ENCODE assay signal across 10 mouse cellular contexts in genomic region chr5:98902339-98902738, GRCm38 (mm10). TPM values are rescaled to one million over a fixed set of nuclear protein-coding genes. Genes with fewer than 3 reads are reported as not detected.
DNase-seq lines count a peak whose midpoint lies in the region; ATAC-seq and TF ChIP-seq lines count a peak whose summit lies in the region.
"Had no signal": no experiment of that assay in that cellular context is flagged by ENCODE, and none has a peak within 500 bp of the region (broad histone marks: within the 10 kb centered on the region; RNA-seq: fewer than 3 reads in every experiment).

No protein-coding gene starts in this region.

- no peak overlapping the region for H3K4me2 ChIP-seq in forebrain, embryonic 12.5 days
- H3K4me2 ChIP-seq in forebrain, embryonic 16.5 days (ENCODE audit: low read length) = no peak overlapping the region
- no peak overlapping the region for H3K4me2 ChIP-seq in limb, embryonic 13.5 days (replicated peaks)
- no peak overlapping the region for H3K4me2 ChIP-seq in midbrain, postnatal 0 days (ENCODE audit: low read depth, low read length, poor library complexity, severe bottlenecking)
- H3K4me2 ChIP-seq in heart, embryonic 11.5 days = no peak overlapping the region
- H3K4me2 ChIP-seq: heart, embryonic 13.5 days; liver, embryonic 11.5 days had no signal

- 71% methylated on average over 4 of the region's 4 CpGs for WGBS in forebrain, embryonic 12.5 days
- 62% methylated on average over 4 of the region's 4 CpGs for WGBS in forebrain, embryonic 16.5 days
- WGBS in limb, embryonic 13.5 days = 62% methylated on average over 4 of the region's 4 CpGs
- 74% methylated on average over 4 of the region's 4 CpGs for WGBS in limb, embryonic 10.5 days
- WGBS in midbrain, postnatal 0 days = 60% methylated on average over 4 of the region's 4 CpGs
- 56% methylated on average over 4 of the region's 4 CpGs for WGBS in heart, embryonic 11.5 days (ENCODE audit: insufficient replicate concordance)

- H3K36me3 ChIP-seq in forebrain, embryonic 12.5 days (replicated peaks) = no peaks in the 10 kb centered on the region
- no peaks in the 10 kb centered on the region for H3K36me3 ChIP-seq in forebrain, embryonic 16.5 days (ENCODE audit: control insufficient read depth, insufficient read depth)
- no peaks in the 10 kb centered on the region for H3K36me3 ChIP-seq in limb, embryonic 13.5 days
- no peaks in the 10 kb centered on the region for H3K36me3 ChIP-seq in limb, embryonic 10.5 days
- no peaks in the 10 kb centered on the region for H3K36me3 ChIP-seq in midbrain, postnatal 0 days (ENCODE audit: insufficient read depth, low read length)
- no peaks in the 10 kb centered on the region for H3K36me3 ChIP-seq in heart, embryonic 11.5 days (ENCODE audit: control insufficient read depth, insufficient read depth, low read length)
- H3K36me3 ChIP-seq: heart, embryonic 13.5 days had no signal

- ATAC-seq in forebrain, embryonic 12.5 days (ENCODE audit: low FRiP score) = peak; percentile 49; the same call in 1 of the 2 replicates
- no peak for ATAC-seq in forebrain, embryonic 16.5 days
- ATAC-seq in limb, embryonic 13.5 days (ENCODE audit: low FRiP score, low read depth) = 0 out of 2 replicates have a peak, but pooled peaks have one; percentile 32
- ATAC-seq in midbrain, postnatal 0 days (ENCODE audit: low FRiP score) = no peak
- ATAC-seq in heart, embryonic 11.5 days (replicated peaks; ENCODE audit: insufficient number of reproducible peaks, low FRiP score, low TSS enrichment) = no peak

- no peaks in the 10 kb centered on the region for H3K27me3 ChIP-seq in forebrain, embryonic 12.5 days
- no peaks in the 10 kb centered on the region for H3K27me3 ChIP-seq in forebrain, embryonic 16.5 days (replicated peaks; ENCODE audit: control insufficient read depth, insufficient read depth, low read length)
- H3K27me3 ChIP-seq in limb, embryonic 13.5 days = no peaks in the 10 kb centered on the region
- H3K27me3 ChIP-seq in limb, embryonic 10.5 days (ENCODE audit: low read depth, poor library complexity, severe bottlenecking) = no peaks in the 10 kb centered on the region
- H3K27me3 ChIP-seq in midbrain, postnatal 0 days (ENCODE audit: insufficient read depth, low read length) = no peaks in the 10 kb centered on the region
- H3K27me3 ChIP-seq in heart, embryonic 11.5 days (ENCODE audit: control insufficient read depth, insufficient read depth, low read length) = no peaks in the 10 kb centered on the region
- H3K27me3 ChIP-seq: heart, embryonic 13.5 days had no signal

- H3K27ac ChIP-seq in forebrain, embryonic 12.5 days = no peak overlapping the region
- H3K27ac ChIP-seq in forebrain, embryonic 16.5 days (ENCODE audit: low read length) = no peak overlapping the region
- no peak overlapping the region for H3K27ac ChIP-seq in limb, embryonic 13.5 days
- no peak overlapping the region for H3K27ac ChIP-seq in limb, embryonic 10.5 days
- H3K27ac ChIP-seq in midbrain, postnatal 0 days (ENCODE audit: low read depth, low read length) = no peak overlapping the region
- H3K27ac ChIP-seq in heart, embryonic 11.5 days (ENCODE audit: low read depth, low read length) = no peak overlapping the region
- H3K27ac ChIP-seq: heart, embryonic 13.5 days had no signal

- peak; percentile 84 for TF ChIP-seq CTCF in midbrain, postnatal 0 days (IDR thresholded peaks at IDR 0.05)

- H3K4me3 ChIP-seq in forebrain, embryonic 12.5 days (replicated peaks) = no peak overlapping the region
- no peak overlapping the region for H3K4me3 ChIP-seq in forebrain, embryonic 16.5 days (replicated peaks; ENCODE audit: low read length)
- no peak overlapping the region for H3K4me3 ChIP-seq in limb, embryonic 13.5 days
- no peak overlapping the region for H3K4me3 ChIP-seq in limb, embryonic 10.5 days
- H3K4me3 ChIP-seq in midbrain, postnatal 0 days (ENCODE audit: low read depth, low read length) = no peak overlapping the region
- no peak overlapping the region for H3K4me3 ChIP-seq in heart, embryonic 11.5 days (ENCODE audit: low read depth, low read length)
- H3K4me3 ChIP-seq: heart, embryonic 13.5 days had no signal

- DNase-seq in limb, embryonic 10.5 days (ENCODE audit: low spot score) = no peak
- DNase-seq in embryo, embryonic 10.5 days (ENCODE audit: low spot score) = peak; percentile 61
- peak; percentile 82 for DNase-seq in midbrain, postnatal 0 days (ENCODE audit: low spot score)
- no peak for DNase-seq in adrenal gland, postnatal 25 days

- no peak overlapping the region for H3K9ac ChIP-seq in forebrain, embryonic 12.5 days
- H3K9ac ChIP-seq in forebrain, embryonic 16.5 days (replicated peaks; ENCODE audit: low read depth, low read length) = no peak overlapping the region
- no peak overlapping the region for H3K9ac ChIP-seq in limb, embryonic 13.5 days
- no peak overlapping the region for H3K9ac ChIP-seq in midbrain, postnatal 0 days (replicated peaks; ENCODE audit: low read length, poor library complexity, severe bottlenecking)
- H3K9ac ChIP-seq in heart, embryonic 11.5 days (ENCODE audit: low read depth, low read length) = no peak overlapping the region
- H3K9ac ChIP-seq: heart, embryonic 13.5 days had no signal

- H3K9me3 ChIP-seq in forebrain, embryonic 12.5 days = no peaks in the 10 kb centered on the region
- H3K9me3 ChIP-seq in forebrain, embryonic 16.5 days (ENCODE audit: control insufficient read depth, low read length) = no peaks in the 10 kb centered on the region
- H3K9me3 ChIP-seq in limb, embryonic 13.5 days = no peaks in the 10 kb centered on the region
- no peaks in the 10 kb centered on the region for H3K9me3 ChIP-seq in limb, embryonic 10.5 days (replicated peaks)
- H3K9me3 ChIP-seq in midbrain, postnatal 0 days (ENCODE audit: low read length) = no peaks in the 10 kb centered on the region
- no peaks in the 10 kb centered on the region for H3K9me3 ChIP-seq in heart, embryonic 11.5 days (replicated peaks; ENCODE audit: control insufficient read depth, low read length)

- H3K4me1 ChIP-seq in forebrain, embryonic 12.5 days = no peaks in the 10 kb centered on the region
- no peaks in the 10 kb centered on the region; the same call in 1 of the 2 replicates for H3K4me1 ChIP-seq in forebrain, embryonic 16.5 days (replicated peaks; ENCODE audit: control insufficient read depth, insufficient read depth, low read length)
- no peaks in the 10 kb centered on the region for H3K4me1 ChIP-seq in limb, embryonic 13.5 days
- H3K4me1 ChIP-seq in limb, embryonic 10.5 days = no peaks in the 10 kb centered on the region
- H3K4me1 ChIP-seq in midbrain, postnatal 0 days (ENCODE audit: insufficient read depth, low read length) = no peaks in the 10 kb centered on the region
- no peaks in the 10 kb centered on the region for H3K4me1 ChIP-seq in heart, embryonic 11.5 days (ENCODE audit: control insufficient read depth, insufficient read depth, low read length)
- H3K4me1 ChIP-seq: heart, embryonic 13.5 days had no signal

RNA-seq across cellular contexts. Expression of gene Bmp3, which starts 48.1 kb away (rescaled TPM):
- polyA plus RNA-seq in forebrain, embryonic 12.5 days (2016; fragmentation: Nextera tagmentation; extraction: Ambion mirVana) = 0.86 and 0.96 TPM in 2 replicates
- polyA plus RNA-seq in forebrain, embryonic 16.5 days (2015; fragmentation: Nextera tagmentation; extraction: Ambion mirVana) = 1.8 and 2.1 TPM in 2 replicates
- 3.0 and 3.3 TPM in 2 replicates for polyA plus RNA-seq in limb, embryonic 13.5 days (2015; fragmentation: Nextera tagmentation; extraction: Ambion mirVana)
- 0.58 and 0.81 TPM in 2 replicates for polyA plus RNA-seq in limb, embryonic 10.5 days (2016; fragmentation: Nextera tagmentation; extraction: Ambion mirVana)
- total RNA-seq in midbrain, postnatal 0 days (2014; rRNA removed) = 4.5 and 4.6 TPM in 2 replicates
- polyA plus RNA-seq in midbrain, postnatal 0 days (2015; fragmentation: Nextera tagmentation; extraction: Ambion mirVana) = 1.4 and 1.7 TPM in 2 replicates
- total RNA-seq in adrenal gland, postnatal 25 days (2021) = 0.43 and 0.86 TPM in 2 replicates
- 0.14 and 0.54 TPM in 2 replicates for polyA plus RNA-seq in heart, embryonic 11.5 days (2014; fragmentation: Nextera tagmentation; extraction: Ambion mirVana)

Comparison
In these comparisons a context has a peak if more than half of its experiments do, and no peak if none do; other contexts are left out.
1. ATAC-seq: peak in forebrain, embryonic 12.5 days (single experiment) and limb, embryonic 13.5 days (single experiment); none in forebrain, embryonic 16.5 days (single experiment), midbrain, postnatal 0 days (single experiment) and heart, embryonic 11.5 days (single experiment).
2. DNase-seq: peak in embryo, embryonic 10.5 days (single experiment) and midbrain, postnatal 0 days (single experiment); none in limb, embryonic 10.5 days (single experiment) and adrenal gland, postnatal 25 days (single experiment).